Mouse (Mus musculus) B cell, adult 67 days (primary cell): ENCODE results near the gene Galnt14. TPM values are rescaled to one million over a fixed set of nuclear protein-coding genes. Genes with fewer than 3 reads are reported as not detected.

Experiments used
- total RNA-seq, 2 experiments: library from RNA; stranded (reverse); gene quantifications; 4 replicates each; pipeline ENCODE4 v1.2.4; 2023

Gene Galnt14
- 1 to 10 TPM in 1 of 2 experiments, under 1 TPM in 1; 0.75 to 1.1 TPM for total RNA-seq

DNA sequence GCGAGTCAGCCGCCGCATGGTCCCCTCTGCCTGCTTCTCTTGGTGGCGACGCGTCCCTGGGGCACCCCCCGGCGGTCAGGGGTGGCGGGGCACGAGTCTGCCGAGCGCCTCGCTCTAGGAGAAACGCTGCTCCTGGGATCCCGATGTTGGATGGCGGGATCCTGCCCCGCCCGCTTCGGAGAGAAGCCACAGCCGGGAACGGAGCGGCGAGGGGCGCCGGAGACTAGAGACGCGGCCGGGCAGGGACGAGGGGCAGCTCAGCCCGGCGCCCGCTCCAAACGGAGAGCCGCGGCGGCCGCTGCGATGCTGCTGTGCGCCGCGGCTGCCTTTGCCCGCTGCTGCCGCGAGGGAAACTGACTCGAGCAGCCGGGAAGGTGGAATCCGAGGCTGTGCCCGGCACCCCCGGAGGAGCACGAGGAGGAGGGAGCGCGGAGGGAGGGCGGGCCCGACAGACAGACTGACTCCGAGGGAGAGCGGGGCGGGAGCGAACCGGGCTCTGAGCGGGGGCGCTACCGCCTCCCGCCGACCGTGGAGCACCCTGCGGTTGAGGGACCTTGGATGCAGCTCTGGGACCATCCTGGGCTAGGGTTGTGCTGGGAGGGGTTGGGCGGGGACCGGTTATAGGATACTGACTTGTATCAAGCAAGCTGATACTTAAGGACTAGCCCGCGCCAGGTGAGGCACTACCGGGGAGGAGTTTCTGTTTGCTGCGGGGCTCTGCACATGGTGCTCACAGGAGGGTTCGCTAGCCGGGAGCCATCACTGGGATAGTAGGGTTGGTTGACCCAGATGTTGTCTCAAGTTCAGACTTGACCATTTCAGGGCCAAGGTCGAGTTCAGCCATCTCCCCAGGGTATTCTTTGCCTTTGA is at the start of gene Galnt14:
TSS of gene Galnt14 (minus strand) at position 412 of the 870 bp plus-strand sequence.

Other genes with a start within 250 kb of the Galnt14 start
- gene Ehd3, start 93.7 kb upstream of the Galnt14 start, total RNA-seq, result 10 to 100 TPM; 23.9 to 31.9 TPM
- 1 to 10 TPM; 5.9 to 8.7 TPM for gene Xdh, start 239.7 kb upstream of the Galnt14 start, total RNA-seq